Mouse (Mus musculus): ENCODE measurements around the gene Gm47283. TPM values are rescaled to one million over a fixed set of nuclear protein-coding genes. Genes with fewer than 3 reads are reported as not detected.

The Gm47283 gene
- not detected in 2 replicates for polyA plus RNA-seq (2021; fragmentation: Nextera tagmentation)
- long read RNA-seq, experiment 1, result 0 reads
- long read RNA-seq, experiment 2, result 0 reads

DNA sequence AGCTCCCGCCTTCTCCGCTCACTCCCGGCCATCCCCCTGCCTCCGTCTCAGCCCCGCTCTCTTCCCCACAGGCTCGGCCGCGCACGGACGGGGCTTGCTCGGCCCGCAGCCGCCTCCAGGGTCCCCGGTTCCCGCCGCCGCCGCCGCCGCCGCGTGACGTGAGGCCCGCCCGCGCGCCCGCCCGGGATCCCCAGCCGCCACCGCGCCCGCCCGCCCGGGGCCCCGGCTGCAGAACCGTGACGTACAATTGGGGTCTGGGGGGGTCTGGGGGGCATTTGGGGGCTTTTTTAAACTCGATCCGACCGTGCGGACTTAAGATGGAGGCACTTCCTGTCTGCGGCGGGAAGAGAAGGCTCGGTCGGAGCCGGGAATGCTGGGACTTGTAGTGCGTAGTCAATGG, at the start of gene Gm47283:
Gene Gm47283, plus strand, starts transcription at position 301 of the 400 bp plus-strand sequence.

DNA sequence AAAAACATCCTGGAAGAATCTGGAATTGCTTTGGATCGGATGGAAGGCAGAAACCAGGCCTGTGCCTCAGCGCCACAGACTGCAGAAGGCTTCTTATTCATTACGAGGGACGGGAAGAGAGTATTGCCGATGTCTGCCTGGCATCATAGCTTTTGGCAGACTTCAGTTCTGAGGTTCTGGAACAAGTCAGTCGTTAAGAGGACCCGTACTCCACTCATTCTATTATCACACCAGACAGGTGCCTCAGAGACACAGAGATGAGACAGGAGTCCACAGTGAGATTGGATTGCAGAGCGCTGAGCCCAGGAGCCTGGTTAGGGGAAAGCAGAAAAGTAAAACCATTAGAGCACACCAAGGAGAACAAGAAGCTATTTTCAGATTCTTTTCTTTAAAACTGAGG, 29.8 kb upstream of the Gm47283 start, which contains the start of gene Gm21860:
Gene Gm21860, minus strand, starts transcription at position 101 of the 400 bp plus-strand sequence.

DNA sequence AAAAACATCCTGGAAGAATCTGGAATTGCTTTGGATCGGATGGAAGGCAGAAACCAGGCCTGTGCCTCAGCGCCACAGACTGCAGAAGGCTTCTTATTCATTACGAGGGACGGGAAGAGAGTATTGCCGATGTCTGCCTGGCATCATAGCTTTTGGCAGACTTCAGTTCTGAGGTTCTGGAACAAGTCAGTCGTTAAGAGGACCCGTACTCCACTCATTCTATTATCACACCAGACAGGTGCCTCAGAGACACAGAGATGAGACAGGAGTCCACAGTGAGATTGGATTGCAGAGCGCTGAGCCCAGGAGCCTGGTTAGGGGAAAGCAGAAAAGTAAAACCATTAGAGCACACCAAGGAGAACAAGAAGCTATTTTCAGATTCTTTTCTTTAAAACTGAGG, 54.5 kb downstream of the Gm47283 start, which contains the start of gene Gm21748:
Gene Gm21748, minus strand, starts transcription at position 101 of the 400 bp plus-strand sequence.

Other genes starting within 250 kb of the Gm47283 start
- gene Gm21860, start 29.9 kb upstream of the Gm47283 start, polyA plus RNA-seq (2021; fragmentation: Nextera tagmentation), result not detected in 2 replicates
- not detected in 2 replicates for gene Gm21748, start 54.4 kb downstream of the Gm47283 start, polyA plus RNA-seq (2021; fragmentation: Nextera tagmentation)